Mouse (Mus musculus) telencephalon, adult 2 months (tissue): ENCODE data around the gene Ptprk.
A peak's percentile ranks its signal among the peaks of the same experiment; 100 is the strongest.

Experiments
- DNase-seq: peaks from one replicate; pipeline ENCODE4 v3.0.0-alpha.2; 2011; ENCODE audit warnings: low read depth, low spot score

Ptprk gene

DNA sequence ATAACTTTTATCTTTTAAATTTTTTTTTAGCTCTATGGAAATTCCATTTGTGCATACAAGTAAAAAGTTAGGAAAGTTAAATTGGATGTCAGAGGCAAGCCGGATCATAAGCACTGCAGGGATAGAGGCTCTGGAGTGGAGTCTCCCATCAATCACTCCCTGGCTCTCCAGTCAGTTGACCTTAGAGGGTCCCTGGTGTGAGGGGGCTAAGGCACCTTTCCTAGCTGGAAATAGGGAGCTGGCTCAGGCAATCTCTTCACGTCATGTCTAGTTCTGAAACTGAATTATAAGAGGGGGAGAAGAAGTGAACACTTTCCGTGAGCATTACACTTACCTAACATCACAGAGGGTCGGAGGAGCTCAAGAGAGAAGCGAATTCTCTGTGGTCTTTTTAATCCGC lies 110.1 kb downstream of the Ptprk start:
- DNase-seq: no peak

- DNase-seq: no peak
Observed at GRCm38 (mm10) chr10:28185326-28185725, 110.7 kb downstream of the Ptprk start.

DNA sequence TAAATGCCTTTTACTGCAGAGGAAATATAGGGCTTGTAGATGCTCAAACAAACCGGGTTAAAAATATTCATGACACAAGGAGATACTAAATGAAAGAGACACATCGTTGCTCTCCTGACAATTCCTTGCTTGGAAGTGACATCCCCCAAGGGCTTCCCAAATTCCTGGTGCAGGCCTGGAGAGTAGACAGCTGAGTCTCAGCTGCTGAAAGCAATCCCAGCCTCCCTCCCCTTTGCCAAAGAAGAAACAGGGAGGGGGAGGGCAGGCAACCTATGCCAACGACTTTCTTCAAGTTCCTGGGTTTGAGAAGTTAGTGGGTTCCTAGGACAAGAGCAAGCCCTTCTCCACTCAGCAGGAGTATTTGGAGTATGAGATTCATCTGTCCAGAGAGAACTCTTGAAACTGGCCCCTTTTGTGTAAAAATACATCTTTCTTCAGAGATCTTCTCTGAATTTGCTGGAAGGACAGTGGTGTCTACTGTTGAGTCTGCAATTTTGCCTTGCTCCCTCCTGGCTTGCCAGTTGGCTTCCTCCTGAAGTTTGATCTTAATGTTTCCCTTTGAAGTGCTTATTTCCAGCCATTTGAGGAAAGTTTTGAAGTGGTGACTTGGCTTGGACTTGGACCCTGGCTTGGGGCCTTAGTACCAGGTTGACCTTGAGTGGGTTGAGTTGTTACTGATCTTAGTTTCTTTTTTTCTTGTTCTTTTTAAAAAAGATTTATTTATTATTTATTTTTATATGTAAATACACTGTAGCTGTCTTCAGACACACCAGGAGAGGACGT lies 111.6 kb downstream of the Ptprk start:
- no peak for DNase-seq

GRCm38 (mm10) chr10:28191440-28191839 lies 116.8 kb downstream of the Ptprk start:
- DNase-seq: peak; percentile 21

DNA sequence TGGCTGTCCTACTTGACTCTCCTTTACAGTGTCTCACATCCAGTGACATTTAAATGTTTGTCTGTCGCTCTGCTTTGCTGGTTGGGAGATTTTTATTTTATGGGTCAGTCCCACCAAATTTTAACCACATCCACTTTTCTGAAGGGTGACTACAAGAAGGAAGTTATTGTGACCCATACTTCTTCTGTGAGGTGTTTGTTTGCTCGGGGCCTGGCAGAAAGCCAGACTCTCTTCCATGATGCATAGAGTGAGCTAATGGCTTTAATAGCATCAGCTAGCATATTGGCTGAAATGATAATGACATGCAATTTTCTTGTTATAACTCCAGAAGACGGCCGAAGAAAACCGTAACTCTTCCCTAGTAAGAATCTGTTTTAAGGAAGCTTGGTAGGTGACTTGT lies 119.0 kb downstream of the Ptprk start:
- no peak for DNase-seq

DNA sequence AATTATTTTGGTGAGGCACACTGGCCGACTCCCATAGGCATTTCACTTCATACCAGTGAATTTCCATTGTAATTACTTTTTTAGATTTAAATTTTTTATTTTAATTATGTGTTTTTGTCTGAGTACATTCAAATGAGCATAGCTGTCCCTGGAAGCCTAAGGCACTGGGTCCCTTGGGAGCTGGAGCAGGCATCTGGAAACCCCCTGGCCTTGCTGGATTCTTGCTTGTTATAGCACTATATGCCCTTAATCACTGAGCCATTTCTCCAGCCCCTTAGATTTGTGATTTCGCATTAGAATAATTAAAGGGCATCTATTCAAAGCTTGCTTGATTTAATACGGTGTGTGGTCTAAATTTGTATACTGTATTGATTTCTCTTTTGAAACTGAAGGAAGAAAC lies 126.0 kb downstream of the Ptprk start:
- DNase-seq: no peak

DNA sequence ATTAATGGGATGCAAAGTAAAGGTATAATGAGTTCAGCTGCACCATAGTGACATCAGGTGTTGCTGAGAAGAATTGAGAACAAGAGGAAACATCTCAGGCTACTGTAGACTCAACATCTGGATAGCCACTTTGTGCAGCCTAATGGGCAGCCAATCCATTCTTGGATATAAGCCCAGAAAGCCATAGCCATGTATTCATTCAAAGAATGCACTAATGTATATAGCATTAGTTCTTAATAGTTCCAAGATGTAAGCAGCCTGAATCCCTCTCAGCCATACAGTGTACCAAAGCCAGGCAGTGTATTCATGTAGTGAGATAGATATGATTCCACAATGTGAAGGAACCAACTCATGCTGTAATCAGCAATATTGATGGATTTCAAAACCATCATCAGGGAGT lies 134.8 kb downstream of the Ptprk start:
- DNase-seq: no peak

DNA sequence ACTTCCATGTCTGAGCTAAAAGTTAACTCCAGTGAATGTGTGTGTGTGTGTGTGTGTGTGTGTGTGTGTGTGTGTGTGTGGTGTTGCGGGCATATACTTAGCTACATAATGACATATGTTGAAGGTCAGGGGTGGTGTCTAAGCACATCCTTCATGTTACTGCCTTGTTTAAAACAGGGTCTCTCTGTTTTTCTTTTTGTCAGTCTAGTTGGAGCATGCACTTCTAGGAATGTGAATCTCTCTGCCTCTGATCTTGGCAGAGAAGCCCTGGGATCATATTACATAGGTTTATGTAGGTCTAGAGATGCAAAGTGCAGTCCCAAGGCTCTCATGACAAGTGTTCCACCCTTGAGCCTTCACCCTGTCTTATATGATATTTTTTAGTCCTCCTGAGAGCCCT lies 137.5 kb downstream of the Ptprk start:
- no peak for DNase-seq

DNA sequence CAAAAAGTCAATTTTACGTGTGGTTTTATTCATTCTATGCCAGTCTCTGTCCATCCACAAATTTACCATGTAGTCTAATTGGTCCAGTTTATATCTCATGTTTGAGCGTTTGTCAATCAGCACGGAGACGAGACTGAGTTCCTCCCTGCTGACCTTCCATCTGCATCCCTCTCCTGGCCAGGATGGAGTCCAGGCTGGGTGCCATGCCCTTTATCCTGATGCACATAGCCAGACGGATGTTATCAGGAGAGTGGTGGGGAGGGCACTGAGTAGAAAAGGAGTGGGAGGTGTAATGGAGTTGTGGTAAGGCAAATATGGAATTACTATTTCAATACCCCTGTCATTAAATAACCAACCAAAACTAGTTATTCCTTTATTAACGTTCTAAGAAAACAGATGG lies 140.5 kb downstream of the Ptprk start:
- no peak for DNase-seq

GRCm38 (mm10) chr10:28223602-28224001 lies 149.0 kb downstream of the Ptprk start:
- DNase-seq: no peak

- no peak for DNase-seq
Observed at GRCm38 (mm10) chr10:28224376-28224775, 149.8 kb downstream of the Ptprk start.

- no peak for DNase-seq
Observed at GRCm38 (mm10) chr10:28225536-28226075, 151.0 kb downstream of the Ptprk start.

DNA sequence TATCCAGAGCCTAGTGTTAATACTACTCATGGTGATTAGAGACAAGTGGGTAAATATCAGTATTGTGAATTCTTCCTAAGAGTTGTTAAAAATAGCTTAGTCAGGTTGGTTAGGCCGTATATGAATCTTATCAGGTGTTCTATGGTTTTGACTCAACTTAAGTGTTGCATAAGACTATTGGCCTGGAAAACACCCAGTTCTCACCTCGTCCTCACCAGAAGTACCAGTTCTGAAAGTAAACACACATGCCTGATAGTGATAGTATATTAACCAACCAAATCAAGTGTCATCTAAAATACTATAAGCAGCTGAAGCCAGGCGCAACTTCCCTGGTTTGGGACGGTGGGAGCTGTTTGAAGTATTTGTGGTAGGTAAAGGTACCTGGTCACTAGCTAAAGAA lies 153.1 kb downstream of the Ptprk start:
- DNase-seq: no peak

DNA sequence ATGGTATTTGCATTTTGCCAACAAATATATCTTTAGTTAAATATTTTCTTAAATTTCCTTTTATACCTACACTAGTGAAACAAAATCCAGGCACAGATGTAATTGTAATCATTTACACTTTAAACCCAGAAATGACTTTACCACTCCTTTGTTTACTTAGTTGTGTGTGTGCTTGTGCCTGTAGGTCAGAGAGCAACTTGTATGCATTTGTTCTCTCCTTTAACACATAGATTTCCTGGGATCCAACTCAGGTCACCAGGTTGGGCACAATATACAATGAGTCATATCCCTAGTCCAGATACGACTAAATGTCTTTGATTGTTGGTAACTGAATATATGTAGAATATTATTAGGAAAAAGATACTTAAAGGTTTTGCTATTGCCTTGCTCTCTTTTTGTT lies 153.6 kb downstream of the Ptprk start:
- no peak for DNase-seq

GRCm38 (mm10) chr10:28232273-28233167 lies 157.9 kb downstream of the Ptprk start:
- no peak for DNase-seq

GRCm38 (mm10) chr10:28249047-28249446 lies 174.4 kb downstream of the Ptprk start:
- DNase-seq: no peak

DNA sequence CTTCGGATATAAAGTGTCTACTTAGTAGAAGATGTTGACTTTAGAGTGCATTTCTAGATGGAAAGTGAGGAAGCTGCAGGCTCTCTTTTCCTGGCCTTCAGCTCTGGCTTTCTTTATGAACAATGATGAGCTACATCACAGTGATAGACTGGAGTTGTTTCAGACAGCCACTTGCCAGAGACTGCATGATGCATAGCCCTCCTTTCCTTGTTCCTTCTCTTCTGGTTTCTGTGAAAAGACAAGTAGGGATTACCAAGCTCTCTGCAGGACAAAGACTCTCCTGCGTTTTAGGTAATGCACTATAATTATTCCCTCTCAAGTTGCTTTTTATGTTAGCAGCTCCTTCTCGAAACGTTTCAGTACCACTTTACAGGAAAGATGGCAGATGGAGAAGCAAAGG lies 176.8 kb downstream of the Ptprk start:
- peak; percentile 13 for DNase-seq

DNA sequence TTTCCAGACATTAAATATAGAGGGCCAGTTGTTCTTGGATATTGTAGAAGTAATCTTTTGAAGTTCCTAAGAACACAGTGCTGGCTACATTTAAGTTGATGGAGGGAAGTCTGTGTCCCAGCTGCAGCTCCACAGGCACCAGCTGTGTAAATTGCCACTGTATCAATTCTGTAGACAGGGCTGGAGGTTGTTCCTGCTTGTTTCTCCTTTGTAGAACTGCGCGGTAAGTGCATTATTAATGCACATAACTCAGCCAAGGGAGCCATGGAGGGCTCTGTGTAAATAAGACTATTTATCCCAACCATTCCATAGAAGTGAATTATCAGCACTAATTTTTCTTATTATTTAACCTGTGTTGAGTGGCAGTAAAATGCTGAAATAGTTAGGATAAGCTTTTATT lies 186.0 kb downstream of the Ptprk start:
- no peak for DNase-seq

DNA sequence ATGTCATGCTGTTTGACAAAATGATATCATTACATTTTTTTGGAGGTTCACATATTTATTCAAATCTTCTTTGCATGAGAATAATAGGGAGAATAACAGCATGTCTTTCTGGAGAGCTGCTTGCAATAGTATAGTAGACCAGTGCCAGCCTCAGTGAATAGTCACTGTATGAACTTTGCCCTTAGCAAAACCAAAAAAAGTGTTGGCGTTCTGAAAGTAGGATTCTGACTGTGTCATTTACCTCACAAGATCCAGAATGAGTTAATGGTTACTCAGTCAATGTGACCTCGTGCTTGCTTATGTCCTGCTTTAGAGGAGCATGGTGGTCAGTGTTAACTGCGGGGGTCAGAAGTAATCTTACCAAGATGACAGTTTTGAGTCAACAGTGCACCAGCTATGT lies 187.5 kb downstream of the Ptprk start:
- DNase-seq: no peak

DNA sequence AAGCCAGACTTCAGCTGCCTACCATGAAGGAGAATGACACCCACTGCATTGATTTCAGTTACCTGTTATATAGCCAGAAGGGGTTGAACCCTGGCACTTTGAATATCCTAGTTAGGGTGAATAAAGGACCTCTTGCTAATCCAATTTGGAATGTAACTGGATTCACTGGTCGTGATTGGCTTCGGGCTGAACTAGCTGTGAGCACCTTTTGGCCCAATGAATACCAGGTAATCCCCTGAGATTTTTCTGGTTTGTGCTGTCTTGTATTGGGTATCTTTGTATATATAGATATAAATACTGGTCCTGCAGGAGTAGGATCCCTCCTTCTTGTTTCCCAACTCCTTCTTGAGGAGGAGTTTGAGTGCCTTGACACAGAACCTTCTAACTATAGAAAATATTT lies 188.9 kb downstream of the Ptprk start:
- no peak for DNase-seq

DNA sequence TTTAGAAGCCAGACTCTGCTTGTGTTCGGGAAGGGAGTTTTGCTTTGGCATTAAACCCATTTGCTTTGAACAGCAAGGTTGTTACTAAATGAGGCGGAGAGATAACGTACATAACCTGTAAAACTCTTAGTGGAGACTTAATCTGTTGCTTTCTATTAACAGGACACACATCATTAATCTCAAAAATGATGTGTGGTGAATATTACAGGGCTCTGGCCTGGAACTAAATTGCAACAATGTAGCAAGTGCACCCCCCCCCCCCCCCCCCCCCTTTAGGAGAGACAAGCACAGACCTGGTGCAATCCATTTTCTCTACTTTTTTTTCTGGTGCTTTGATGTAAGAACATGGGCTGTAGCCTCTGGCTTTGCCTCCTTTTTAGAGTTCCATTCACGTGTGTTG lies 195.7 kb downstream of the Ptprk start:
- DNase-seq: no peak

GRCm38 (mm10) chr10:28271729-28272606 lies 197.3 kb downstream of the Ptprk start:
- DNase-seq: no peak
